Mouse (Mus musculus) forebrain, postnatal 0 days (tissue): Measurements from ENCODE around the gene Ksr1. TPM values are rescaled to one million over a fixed set of nuclear protein-coding genes. Genes with fewer than 3 reads are reported as not detected.
A peak's percentile ranks its signal among the peaks of the same experiment; 100 is the strongest.

Experiments
- ATAC-seq: fragments of 200-750 bp; cut with Nextera tagmentation; 2 replicates; pipeline ENCODE4 v1.8.0; 2017; ENCODE audit warnings: mild to moderate bottlenecking, moderate library complexity
- DNase-seq: peaks from one replicate; pipeline ENCODE4 v3.0.0-alpha.2; 2015
- H3K27ac ChIP-seq: fragments of 300-500 bp; sonication (generic); 2 replicates; pipeline ENCODE4 v1.5.1; 2014; ENCODE audit warnings: low read depth, mild to moderate bottlenecking, antibody characterized with exemption, low read length, moderate library complexity, mixed read lengths
- H3K27me3 ChIP-seq: fragments of 300-500 bp; sonication (generic); 2 replicates; pipeline ENCODE4 v1.6.1; 2014; ENCODE audit warnings: mild to moderate bottlenecking, low read length, mixed read lengths; ENCODE audit not compliant: insufficient read depth
- H3K36me3 ChIP-seq: fragments of 300-500 bp; sonication (generic); 2 replicates; pipeline ENCODE4 v1.6.1; 2014; ENCODE audit warnings: mild to moderate bottlenecking, moderate library complexity; ENCODE audit not compliant: insufficient read depth
- H3K4me1 ChIP-seq: fragments of 300-500 bp; sonication (generic); 2 replicates; pipeline ENCODE4 v1.6.1; 2014; ENCODE audit warnings: antibody characterized with exemption; ENCODE audit not compliant: insufficient read depth
- H3K4me2 ChIP-seq: fragments of 300-500 bp; sonication (generic); 2 replicates; pipeline ENCODE4 v1.6.1; 2014; ENCODE audit warnings: low read depth, mild to moderate bottlenecking, moderate library complexity
- H3K4me3 ChIP-seq: fragments of 300-500 bp; sonication (generic); 2 replicates; pipeline ENCODE4 v1.5.1; 2014; ENCODE audit warnings: low read depth, low read length, mixed read lengths
- H3K9ac ChIP-seq: fragments of 300-500 bp; sonication (generic); 2 replicates; pipeline ENCODE4 v1.6.1; 2014; ENCODE audit warnings: mild to moderate bottlenecking
- H3K9me3 ChIP-seq: fragments of 300-500 bp; sonication (generic); 2 replicates; pipeline ENCODE4 v1.6.1; 2016; ENCODE audit warnings: low read length
- CTCF ChIP-seq: sonication (generic); IDR thresholded peaks from 2 replicates; pipeline ENCODE4 v1.5.1; 2016; ENCODE audit warnings: antibody characterized with exemption, control low read depth, low read depth
- WGBS: fragments of 180-500 bp; shearing (Covaris S2); extraction: QIAGEN DNeasy Blood & Tissue Kit; methylation state at CpG from one replicate; pipeline ENCODE4 v1.1.7; 2014; 5-methylcytosine and 5-hydroxymethylcytosine counted together
- polyA plus RNA-seq: library from polyadenylated mRNA; unstranded; fragments of >200 nt; fragmentation: Nextera tagmentation; extraction: Ambion mirVana; gene quantifications from 2 replicates; pipeline ENCODE4 v1.2.1, GENCODE M21; 2015
- total RNA-seq: library from RNA; depleted of rRNA; stranded (reverse); fragments of >200 nt; gene quantifications from 2 replicates; pipeline ENCODE4 v1.2.3, GENCODE M21; 2014

The Ksr1 gene
- total and polyA plus RNA-seq, 2 experiments from 2014 or later = 2.7 to 33.2 TPM

DNA sequence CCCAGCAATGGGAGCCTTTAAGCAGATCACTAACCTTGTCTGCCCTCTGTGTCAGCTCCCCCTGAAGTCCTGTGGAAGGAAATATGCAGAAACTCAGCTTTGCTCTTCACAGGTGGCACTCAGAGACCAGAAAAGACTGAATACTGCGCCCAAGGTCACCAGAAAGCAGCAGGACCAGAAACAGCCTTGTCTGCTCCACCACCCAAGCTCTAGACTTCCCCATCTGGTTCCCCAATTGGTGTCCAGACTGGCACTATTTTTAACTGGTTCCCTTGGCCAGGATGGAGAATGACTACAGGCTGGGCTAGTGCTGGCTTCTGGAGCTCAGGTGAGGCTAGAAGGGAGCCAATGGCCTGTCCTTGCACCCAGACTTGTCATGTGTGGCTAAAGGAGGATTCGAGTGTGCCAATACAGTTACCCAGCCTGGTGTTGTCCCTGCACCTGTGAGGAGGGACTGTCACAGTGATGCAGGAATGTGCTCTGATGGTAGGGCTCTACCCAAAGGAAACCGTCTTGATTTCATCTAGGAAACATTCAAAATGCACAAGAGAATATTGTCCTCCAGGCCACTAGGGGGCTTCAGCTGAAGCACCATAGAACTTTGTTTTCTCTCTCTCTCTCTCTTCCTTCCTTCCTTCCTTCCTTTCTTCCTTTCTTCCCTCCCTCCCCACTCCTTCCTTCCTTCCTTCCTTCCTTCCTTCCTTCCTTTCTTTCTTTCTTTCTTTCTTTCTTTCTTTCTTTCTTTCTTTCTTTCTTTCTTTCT is 38.1 kb upstream of the Ksr1 start:
- 88% methylated on average over 3 of the region's 3 CpGs for WGBS
- Histone ChIP-seq H3K4me3 (no peak overlapping the region), H3K27ac (no peak overlapping the region), H3K9me3 (no peaks in the 10 kb centered on the region), H3K4me2 (no peak overlapping the region), H3K36me3 (no peaks in the 10 kb centered on the region), H3K4me1 (no peaks in the 10 kb centered on the region; the same call in 1 of the 2 replicates), H3K9ac (no peak overlapping the region), H3K27me3 (no peaks in the 10 kb centered on the region)
- TF ChIP-seq CTCF = peak; percentile 25; the same call in 1 of the 2 replicates
- ATAC-seq (no peak), DNase-seq (no peak)

DNA sequence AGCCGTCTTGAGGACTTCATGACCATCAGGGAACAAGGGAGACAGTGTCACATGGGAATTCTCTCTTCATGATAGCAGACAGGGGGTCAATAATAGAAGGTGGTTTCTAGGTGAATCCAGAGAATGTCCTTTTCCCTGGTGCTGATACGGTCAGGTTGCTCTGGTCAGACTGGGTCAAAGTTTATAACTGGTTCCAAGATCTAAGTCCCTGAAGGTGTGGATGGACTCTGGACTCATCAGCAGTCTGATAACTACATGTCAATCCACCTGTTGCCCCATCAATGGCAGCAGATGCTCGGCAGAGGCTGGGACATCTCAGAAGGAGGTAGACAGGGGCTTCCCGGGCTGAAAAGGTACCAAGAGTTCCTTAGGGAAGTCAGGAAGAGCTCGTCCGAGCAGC is 37.2 kb upstream of the Ksr1 start:
- H3K27me3 ChIP-seq = no peaks in the 10 kb centered on the region

DNA sequence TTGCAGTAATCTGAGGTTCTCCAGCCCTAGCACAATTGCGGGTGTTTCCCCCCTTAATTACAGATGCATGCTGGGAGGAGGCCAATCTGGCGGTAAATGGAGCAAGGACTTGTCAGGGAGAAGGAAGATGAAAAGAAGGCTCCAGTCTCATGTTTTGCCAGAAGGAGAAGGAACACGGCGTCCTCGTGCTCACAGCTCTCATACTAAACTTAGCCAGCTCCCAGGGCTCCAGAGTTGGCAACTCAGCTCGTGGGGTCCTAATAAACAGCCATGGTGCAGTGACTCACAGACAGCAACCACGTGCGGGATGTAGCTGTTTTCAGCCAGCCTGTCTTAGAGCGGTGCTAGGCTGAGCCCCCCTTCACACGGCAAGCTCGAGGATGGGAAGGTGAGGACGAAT is 36.7 kb upstream of the Ksr1 start:
- Histone ChIP-seq H3K27ac (no peak overlapping the region), H3K9me3 (no peaks in the 10 kb centered on the region), H3K4me3 (no peak overlapping the region), H3K4me1 (no peaks in the 10 kb centered on the region; the same call in 1 of the 2 replicates), H3K9ac (no peak overlapping the region), H3K4me2 (no peak overlapping the region), H3K27me3 (no peaks in the 10 kb centered on the region), H3K36me3 (no peaks in the 10 kb centered on the region)
- WGBS = 48% methylated on average over 12 of the region's 12 CpGs
- ATAC-seq (peak; percentile 74), DNase-seq (peak; percentile 44)
- TF ChIP-seq CTCF = no peak

More for the DNA sequence above, 37.2 kb upstream of the Ksr1 start:
- Histone ChIP-seq H3K4me2 (no peak overlapping the region), H3K9ac (no peak overlapping the region), H3K4me3 (no peak overlapping the region), H3K9me3 (no peaks in the 10 kb centered on the region), H3K36me3 (no peaks in the 10 kb centered on the region), H3K4me1 (no peaks in the 10 kb centered on the region; the same call in 1 of the 2 replicates), H3K27ac (no peak overlapping the region)
- TF ChIP-seq CTCF = no peak
- DNase-seq = no peak
- no peak for ATAC-seq
- 86% methylated on average over 6 of the region's 6 CpGs for WGBS

DNA sequence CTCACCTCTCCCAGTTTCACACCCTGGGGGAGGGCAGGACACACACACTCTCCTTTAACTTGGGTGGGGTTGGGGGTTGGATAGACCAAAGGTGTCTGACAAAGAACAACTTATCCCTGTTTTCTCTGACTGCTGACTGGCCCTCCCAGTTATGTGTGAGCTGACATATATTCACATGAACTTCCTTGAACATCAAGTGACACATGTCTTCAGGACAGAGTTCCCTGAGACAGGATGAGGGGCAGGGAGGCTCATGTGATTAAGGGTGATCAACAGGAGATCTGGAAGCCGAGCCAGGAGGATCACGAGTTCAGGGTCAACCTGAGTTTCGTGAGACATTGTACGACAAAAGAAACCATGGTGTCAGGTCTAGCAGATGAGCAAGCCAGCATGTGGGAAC is 35.7 kb upstream of the Ksr1 start:
- WGBS = 93% methylated on average over 4 of the region's 4 CpGs
- no peak for ATAC-seq

DNA sequence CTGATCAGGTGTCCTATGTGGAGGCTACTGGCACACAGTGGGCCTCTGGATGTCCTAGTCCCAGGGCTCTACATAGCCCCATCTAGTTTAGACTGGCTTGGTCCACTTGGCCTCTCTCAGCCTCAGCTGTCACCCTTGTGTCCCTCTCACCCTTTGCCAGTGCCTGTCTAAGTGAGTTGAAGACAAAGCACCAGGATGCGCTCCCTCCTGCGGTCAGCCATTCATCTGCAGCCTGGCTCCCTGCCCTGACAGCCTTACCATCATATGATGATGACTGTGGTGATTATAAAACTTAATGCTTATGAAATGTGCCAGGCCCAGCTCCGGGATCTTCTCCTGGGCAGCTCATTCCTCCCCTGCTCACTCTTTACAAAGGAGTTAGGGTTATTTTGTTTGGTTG is 30.5 kb upstream of the Ksr1 start:
- no peak overlapping the region for H3K27ac ChIP-seq
- TF ChIP-seq CTCF = no peak
- no peaks in the 10 kb centered on the region for H3K4me1 ChIP-seq
- no peak overlapping the region for H3K4me3 ChIP-seq
- no peak overlapping the region for H3K9ac ChIP-seq
- no peaks in the 10 kb centered on the region for H3K27me3 ChIP-seq
- no peaks in the 10 kb centered on the region for H3K36me3 ChIP-seq
- H3K9me3 ChIP-seq = no peaks in the 10 kb centered on the region
- no peak overlapping the region for H3K4me2 ChIP-seq
- no peak for DNase-seq
- WGBS = 78% methylated on average over 3 of the region's 3 CpGs
- no peak for ATAC-seq

More for the DNA sequence above, 35.7 kb upstream of the Ksr1 start:
- Histone ChIP-seq H3K4me2 (no peak overlapping the region), H3K9ac (no peak overlapping the region), H3K27ac (no peak overlapping the region), H3K27me3 (no peaks in the 10 kb centered on the region), H3K36me3 (no peaks in the 10 kb centered on the region), H3K4me3 (no peak overlapping the region), H3K4me1 (no peaks in the 10 kb centered on the region; the same call in 1 of the 2 replicates), H3K9me3 (no peaks in the 10 kb centered on the region)
- no peak for TF ChIP-seq CTCF
- no peak for DNase-seq

DNA sequence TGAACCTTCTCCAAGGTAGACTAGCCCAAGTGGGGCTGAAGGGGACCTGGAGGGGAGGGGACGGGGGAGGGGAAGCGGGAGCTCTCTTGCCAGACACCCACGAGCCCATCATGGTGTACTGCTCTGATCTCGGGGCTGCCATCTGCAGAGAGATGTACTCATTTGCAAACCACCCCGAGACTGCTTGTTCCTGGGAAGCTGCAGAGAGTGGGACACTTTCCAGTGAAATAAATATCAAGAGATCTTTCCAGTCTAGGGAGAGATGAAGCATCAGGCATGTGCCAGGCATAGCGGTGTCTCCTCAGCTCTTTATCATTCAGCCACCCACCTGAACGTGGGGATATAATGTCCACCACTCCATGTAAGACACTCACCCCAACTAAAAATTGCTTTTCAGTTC is 25.8 kb upstream of the Ksr1 start:
- Histone ChIP-seq H3K27me3 (no peaks in the 10 kb centered on the region), H3K9me3 (no peaks in the 10 kb centered on the region), H3K4me2 (no peak overlapping the region), H3K36me3 (no peaks in the 10 kb centered on the region), H3K4me1 (no peaks in the 10 kb centered on the region), H3K27ac (no peak overlapping the region), H3K9ac (no peak overlapping the region), H3K4me3 (no peak overlapping the region)
- no peak for TF ChIP-seq CTCF
- ATAC-seq (no peak), DNase-seq (no peak)
- WGBS = 73% methylated on average over 7 of the region's 7 CpGs

DNA sequence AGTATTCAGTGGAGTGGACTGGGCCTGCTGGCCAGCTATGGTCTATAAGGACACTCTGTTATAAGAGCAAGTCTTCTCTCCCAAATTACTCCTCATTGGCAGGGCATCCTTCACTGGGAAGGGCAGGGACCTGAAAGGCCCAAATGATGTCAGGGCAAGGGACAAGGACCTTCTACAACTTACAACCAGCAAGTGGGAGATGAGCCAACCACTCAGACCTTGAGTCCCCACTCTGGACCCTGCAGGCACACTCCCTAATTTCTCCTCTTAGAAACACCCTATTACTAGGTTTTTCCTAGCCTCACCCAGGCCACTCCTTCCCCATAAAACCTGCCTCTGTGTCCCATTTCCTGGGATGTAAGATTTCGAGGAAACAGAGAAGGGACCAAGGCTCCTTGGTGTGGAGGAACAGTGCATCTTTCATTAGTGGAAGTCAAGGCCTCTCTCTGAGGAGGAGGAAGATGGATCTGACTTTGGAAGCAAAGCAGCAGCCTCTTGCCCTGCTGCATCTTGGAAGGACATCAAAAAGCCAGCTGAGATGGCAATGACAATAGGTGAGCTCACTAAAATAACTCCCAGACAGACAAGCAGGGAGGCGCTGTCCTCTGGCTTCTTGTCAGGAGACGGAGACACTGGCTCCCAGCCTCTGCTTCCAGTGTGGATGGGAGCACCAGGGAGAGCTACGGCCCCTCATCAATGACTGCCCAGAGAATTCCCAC is 20.5 kb upstream of the Ksr1 start:
- Histone ChIP-seq H3K27me3 (no peaks in the 10 kb centered on the region), H3K9me3 (no peaks in the 10 kb centered on the region), H3K9ac (no peak overlapping the region), H3K4me2 (no peak overlapping the region), H3K36me3 (no peaks in the 10 kb centered on the region), H3K4me3 (no peak overlapping the region), H3K4me1 (no peaks in the 10 kb centered on the region), H3K27ac (no peak overlapping the region)
- WGBS = 70% methylated on average over 4 of the region's 4 CpGs
- DNase-seq (no peak), ATAC-seq (no peak)
- TF ChIP-seq CTCF = no peak
